Mouse (Mus musculus): Measurements from ENCODE around the gene Ddx60.

DNA sequence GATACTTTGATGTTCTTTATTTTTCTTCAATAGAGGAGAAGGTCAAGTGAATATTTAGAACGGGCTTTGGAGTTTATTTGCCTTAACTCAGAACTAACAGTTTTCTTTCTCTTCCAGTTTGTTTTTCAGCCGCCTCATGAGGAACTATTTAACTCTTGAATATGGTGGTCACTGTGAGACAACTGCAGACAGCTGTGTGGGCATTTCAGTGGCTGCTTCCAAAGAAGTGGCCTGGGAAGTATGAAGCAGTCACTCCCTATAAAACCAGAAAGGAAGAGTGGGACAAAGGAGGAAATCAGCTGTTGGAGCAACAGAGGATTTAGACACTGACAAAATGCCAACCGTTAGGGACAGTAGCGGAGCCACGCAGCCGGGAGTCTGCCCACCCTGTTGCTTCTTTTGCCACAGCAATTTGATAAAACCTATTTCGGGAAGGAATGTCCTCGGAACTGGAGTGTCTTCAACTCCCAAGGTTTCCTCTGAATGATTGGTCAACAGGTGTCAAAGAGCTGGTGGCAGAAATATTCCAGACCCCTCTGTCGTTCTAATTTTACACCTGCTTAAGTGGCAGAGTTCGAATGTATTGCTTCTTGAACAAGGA lies 6.3 kb upstream of the Ddx60 start:
- TF ChIP-seq CTCF (IDR thresholded peaks at IDR 0.05; ENCODE audit: extremely low read depth, insufficient read depth, insufficient read length, insufficient replicate concordance) (no peak), POLR2A (IDR thresholded peaks at IDR 0.05; ENCODE audit: low read depth, low read length) (no peak)

Data from spleen, adult 2 months (tissue).